Mouse (Mus musculus): ENCODE results near the gene Gm3264. TPM values are rescaled to one million over a fixed set of nuclear protein-coding genes. Genes with fewer than 3 reads are reported as not detected.
"Not testable (repeated sequence)": the region's sequence is repeated elsewhere in the genome, so short reads cannot be mapped to it uniquely, and the experiment has no call there.

Gm3264 gene
- total RNA-seq (2021), result 1 to 10 TPM in 1 of 2 experiments, not detected in 1; 4.7 TPM
- long read RNA-seq, experiment 1, result 0 reads
- long read RNA-seq, experiment 2, partial matches to known transcripts, result 0 of 1 reads
- long read RNA-seq, experiment 2, other reads (novel, unspliced or antisense), result 1 of 1 reads

- DNase-seq, result peak; percentile 5
These were observed at the start of gene Gm3264 for GRCm38 (mm10) chr14:4855299-4855980. TSS of gene Gm3264 (plus strand) at chr14:4855576.

GRCm38 (mm10) chr14:4806421-4806820 lies 49.0 kb upstream of the Gm3264 start:
- DNase-seq, result not testable (repeated sequence)

GRCm38 (mm10) chr14:4821950-4822349 lies 33.4 kb upstream of the Gm3264 start:
- DNase-seq, result not testable (repeated sequence)

GRCm38 (mm10) chr14:4837806-4838205 lies 17.6 kb upstream of the Gm3264 start, which contains the start of gene Gm3269:
TSS of gene Gm3269 (plus strand) at chr14:4838106.
- not testable (repeated sequence) for DNase-seq

GRCm38 (mm10) chr14:4892116-4892515 lies 36.7 kb downstream of the Gm3264 start, which contains the start of gene Gm3278:
TSS of gene Gm3278 (plus strand) at chr14:4892416.
- DNase-seq, result not testable (repeated sequence)

Other genes with a start within 250 kb of the Gm3264 start
- not detected for gene Gm8159, start 223.2 kb upstream of the Gm3264 start, total RNA-seq (2021)
- not detected for gene Gm3239, start 191.4 kb upstream of the Gm3264 start, total RNA-seq (2021)
- not detected for gene Gm7876, start 146.3 kb upstream of the Gm3264 start, total RNA-seq (2021)
- gene Gm3252, start 128.8 kb upstream of the Gm3264 start, total RNA-seq (2021), result under 1 TPM in 1 of 2 experiments, not detected in 1; 0.39 TPM
- gene Gm9602, start 79.2 kb upstream of the Gm3264 start, total RNA-seq (2021), result not detected
- gene Gm3269, start 17.5 kb upstream of the Gm3264 start, total RNA-seq (2021), result not detected
- not detected for gene Gm3278, start 36.8 kb downstream of the Gm3264 start, total RNA-seq (2021)
- not detected for gene Gm8297, start 128.4 kb downstream of the Gm3264 start, total RNA-seq (2021)
- gene Gm3298, start 160.3 kb downstream of the Gm3264 start, total RNA-seq (2021), result not detected
- gene 4930555G01Rik, start 195.1 kb downstream of the Gm3264 start, total RNA-seq (2021), result not detected
- gene Gm8281, start 215.5 kb downstream of the Gm3264 start, total RNA-seq (2021), result under 1 TPM; 0.15 to 1.00 TPM

Measured in adrenal gland, postnatal 10 days (tissue).